Mouse (Mus musculus) stomach, postnatal 0 days (tissue): ENCODE results near the gene Ankdd1b. TPM values are rescaled to one million over a fixed set of nuclear protein-coding genes. Genes with fewer than 3 reads are reported as not detected.

Source experiments
- ATAC-seq: fragments of 200-750 bp; cut with Nextera tagmentation; 2 replicates; pipeline ENCODE4 v1.8.0; 2017; ENCODE audit not compliant: low FRiP score, low TSS enrichment
- DNase-seq: peaks from one replicate; pipeline ENCODE4 v3.0.0-alpha.2; 2016; ENCODE audit warnings: low spot score
- H3K27ac ChIP-seq: fragments of 300-500 bp; sonication (generic); replicated peaks from 2 replicates; pipeline ENCODE4 v1.5.1; 2014; ENCODE audit warnings: mild to moderate bottlenecking, control low read depth
- H3K27me3 ChIP-seq: fragments of 300-500 bp; sonication (generic); 2 replicates; pipeline ENCODE4 v1.6.1; 2014; ENCODE audit warnings: low read length; ENCODE audit not compliant: control insufficient read depth, insufficient read depth
- H3K36me3 ChIP-seq: fragments of 300-500 bp; sonication (generic); 2 replicates; pipeline ENCODE4 v1.6.1; 2014; ENCODE audit warnings: low read length, mixed read lengths; ENCODE audit not compliant: control insufficient read depth, insufficient read depth
- H3K4me1 ChIP-seq: fragments of 300-500 bp; sonication (generic); replicated peaks from 2 replicates; pipeline ENCODE4 v1.6.1; 2014; ENCODE audit warnings: antibody characterized with exemption; ENCODE audit not compliant: control insufficient read depth, insufficient read depth
- H3K4me2 ChIP-seq: fragments of 300-500 bp; sonication (generic); replicated peaks from 2 replicates; pipeline ENCODE4 v1.6.1; 2014; ENCODE audit warnings: low read depth, mild to moderate bottlenecking, control low read depth, moderate library complexity
- H3K4me3 ChIP-seq: fragments of 300-500 bp; sonication (generic); 2 replicates; pipeline ENCODE4 v1.5.1; 2014; ENCODE audit warnings: low read depth, low read length, control low read depth
- H3K9ac ChIP-seq: fragments of 300-500 bp; sonication (generic); 2 replicates; pipeline ENCODE4 v1.6.1; 2014; ENCODE audit warnings: mild to moderate bottlenecking, low read length, control low read depth, mixed read lengths
- H3K9me3 ChIP-seq: fragments of 300-500 bp; sonication (generic); 2 replicates; pipeline ENCODE4 v1.6.1; 2016; ENCODE audit warnings: low read length; ENCODE audit not compliant: control insufficient read depth
- CTCF ChIP-seq: IDR thresholded peaks from 2 replicates; pipeline ENCODE4 v1.5.1; 2016; ENCODE audit warnings: antibody characterized with exemption, low read depth, mild to moderate bottlenecking, moderate library complexity
- EP300 ChIP-seq: optimal IDR thresholded peaks from 2 replicates; pipeline ENCODE3; 2016; ENCODE audit warnings: antibody characterized with exemption
- WGBS: fragments of 180-500 bp; shearing (Covaris S2); extraction: QIAGEN DNeasy Blood & Tissue Kit; methylation state at CpG from one replicate; pipeline ENCODE4 v1.1.7; 2014; 5-methylcytosine and 5-hydroxymethylcytosine counted together
- polyA plus RNA-seq: library from polyadenylated mRNA; unstranded; fragments of >200 nt; fragmentation: Nextera tagmentation; extraction: Ambion mirVana; gene quantifications from 2 replicates; pipeline ENCODE4 v1.2.1, GENCODE M21; 2015

Ankdd1b gene
- polyA plus RNA-seq, 1 experiment from 2014 or later, result 6.8 TPM

- ATAC-seq, result peak; percentile 71
- Histone ChIP-seq H3K27me3 (no peaks in the 10 kb centered on the region), H3K9ac (no peak overlapping the region)
These were observed 39.6 kb upstream of the Ankdd1b start for GRCm38 (mm10) chr13:96510635-96511034.

GRCm38 (mm10) chr13:96507541-96507940 lies 36.5 kb upstream of the Ankdd1b start:
- H3K27ac ChIP-seq, result no peak overlapping the region
- WGBS, result 71% methylated on average over 4 of the region's 4 CpGs
- no peaks in the 10 kb centered on the region for H3K9me3 ChIP-seq
- H3K9ac ChIP-seq, result no peak overlapping the region
- ATAC-seq, result no peak
- no peaks in the 10 kb centered on the region for H3K27me3 ChIP-seq
- H3K36me3 ChIP-seq, result no peaks in the 10 kb centered on the region
- H3K4me2 ChIP-seq, result no peak overlapping the region
- DNase-seq, result no peak
- H3K4me3 ChIP-seq, result no peak overlapping the region
- TF ChIP-seq EP300 (no peak), CTCF (no peak)
- 0 out of 2 replicates have a peak, but pooled peaks cover 3% of the 10 kb centered on the region for H3K4me1 ChIP-seq

More at GRCm38 (mm10) chr13:96510635-96511034, 39.6 kb upstream of the Ankdd1b start:
- WGBS, result 43% methylated on average over 13 of the region's 13 CpGs
- Histone ChIP-seq H3K36me3 (no peaks in the 10 kb centered on the region), H3K4me3 (no peak overlapping the region), H3K4me2 (no peak overlapping the region), H3K27ac (peak overlapping the region; percentile 64), H3K9me3 (no peaks in the 10 kb centered on the region), H3K4me1 (0 out of 2 replicates have a peak, but pooled peaks cover 3% of the 10 kb centered on the region)
- DNase-seq, result no peak
- TF ChIP-seq EP300 (no peak), CTCF (no peak)

- no peak overlapping the region for H3K9ac ChIP-seq
- 71% methylated on average over 6 of the region's 6 CpGs for WGBS
- no peaks in the 10 kb centered on the region for H3K36me3 ChIP-seq
- DNase-seq (no peak), ATAC-seq (no peak)
- no peaks in the 10 kb centered on the region for H3K27me3 ChIP-seq
- H3K4me3 ChIP-seq, result no peak overlapping the region
- TF ChIP-seq EP300, result no peak
- H3K9me3 ChIP-seq, result no peaks in the 10 kb centered on the region
- no peak overlapping the region for H3K4me2 ChIP-seq
- 0 out of 2 replicates have a peak, but pooled peaks cover 3% of the 10 kb centered on the region for H3K4me1 ChIP-seq
- H3K27ac ChIP-seq, result no peak overlapping the region
These were observed 35.3 kb upstream of the Ankdd1b start for GRCm38 (mm10) chr13:96506313-96506712.

- Histone ChIP-seq H3K4me2 (no peak overlapping the region), H3K9me3 (no peaks in the 10 kb centered on the region), H3K9ac (no peak overlapping the region), H3K36me3 (no peaks in the 10 kb centered on the region; the same call in 1 of the 2 replicates), H3K4me1 (0 out of 2 replicates have a peak, but pooled peaks cover under 1% of the 10 kb centered on the region), H3K27me3 (no peaks in the 10 kb centered on the region), H3K4me3 (no peak overlapping the region), H3K27ac (no peak overlapping the region)
- 64% methylated on average over 4 of the region's 4 CpGs for WGBS
- DNase-seq (no peak), ATAC-seq (no peak)
- TF ChIP-seq EP300 (no peak), CTCF (no peak)
These were observed 34.7 kb upstream of the Ankdd1b start for GRCm38 (mm10) chr13:96505661-96506060.

- TF ChIP-seq CTCF (no peak), EP300 (no peak)
- no peak overlapping the region for H3K4me3 ChIP-seq
- no peaks in the 10 kb centered on the region for H3K9me3 ChIP-seq
These were observed 28.9 kb upstream of the Ankdd1b start for GRCm38 (mm10) chr13:96499891-96500290.

GRCm38 (mm10) chr13:96496630-96497029 lies 25.6 kb upstream of the Ankdd1b start:
- Histone ChIP-seq H3K27me3 (no peaks in the 10 kb centered on the region), H3K4me3 (no peak overlapping the region), H3K4me2 (no peak overlapping the region), H3K4me1 (no peaks in the 10 kb centered on the region), H3K27ac (no peak overlapping the region), H3K9ac (no peak overlapping the region), H3K36me3 (no peaks in the 10 kb centered on the region; the same call in none of the 2 replicates), H3K9me3 (no peaks in the 10 kb centered on the region)
- TF ChIP-seq EP300 (no peak), CTCF (no peak)
- DNase-seq (no peak), ATAC-seq (no peak)
- WGBS, result 82% methylated on average over 8 of the region's 8 CpGs

More at GRCm38 (mm10) chr13:96499891-96500290, 28.9 kb upstream of the Ankdd1b start:
- Histone ChIP-seq H3K27me3 (no peaks in the 10 kb centered on the region), H3K27ac (no peak overlapping the region), H3K36me3 (no peaks in the 10 kb centered on the region; the same call in none of the 2 replicates), H3K4me2 (no peak overlapping the region), H3K9ac (no peak overlapping the region), H3K4me1 (no peaks in the 10 kb centered on the region)
- DNase-seq (no peak), ATAC-seq (no peak)
- 80% methylated on average over 2 of the region's 2 CpGs for WGBS
